Mouse (Mus musculus) cortical plate, adult 2 months (tissue): ENCODE measurements around the gene Ccdc40. TPM values are rescaled to one million over a fixed set of nuclear protein-coding genes. Genes with fewer than 3 reads are reported as not detected.
"Not testable (repeated sequence)": the region's sequence is repeated elsewhere in the genome, so short reads cannot be mapped to it uniquely, and the experiment has no call there.

Experiments used
- H3K27ac ChIP-seq: fragments of 200-500 bp; 2 replicates; pipeline ENCODE4 v1.5.1; 2012; ENCODE audit warnings: low read length, control low read depth, inconsistent platforms; ENCODE audit not compliant: insufficient read depth
- H3K4me1 ChIP-seq: fragments of 200-500 bp; 2 replicates; pipeline ENCODE4 v1.6.1; 2011; ENCODE audit warnings: low read length; ENCODE audit not compliant: control insufficient read depth, insufficient read depth
- H3K4me3 ChIP-seq: fragments of 200-500 bp; 2 replicates; pipeline ENCODE4 v1.5.1; 2011; ENCODE audit warnings: mild to moderate bottlenecking, low read length, control low read depth; ENCODE audit not compliant: insufficient read depth
- CTCF ChIP-seq: fragments of 200-500 bp; IDR thresholded peaks from 2 replicates; pipeline ENCODE4 v1.5.1; 2011; ENCODE audit warnings: mild to moderate bottlenecking, control low read depth, low read length; ENCODE audit not compliant: insufficient read depth; ENCODE audit errors: extremely low read depth
- POLR2A ChIP-seq: fragments of 200-500 bp; IDR thresholded peaks from 2 replicates; pipeline ENCODE4 v1.6.1; 2011; ENCODE audit warnings: mild to moderate bottlenecking, low read length, control low read depth; ENCODE audit not compliant: insufficient read depth; ENCODE audit errors: extremely low read depth
- polyA plus RNA-seq: library from polyadenylated mRNA; depleted of rRNA; stranded (reverse); fragments of >200 nt; gene quantifications from 2 replicates; pipeline ENCODE4 v1.2.3, GENCODE M21; 2012

Gene Ccdc40
- polyA plus RNA-seq, 1 experiment, result 1.4 TPM

GRCm38 (mm10) chr11:119258216-119258571 lies 29.8 kb downstream of the Ccdc40 start:
- TF ChIP-seq POLR2A (no peak), CTCF (no peak)
- no peak overlapping the region for H3K27ac ChIP-seq
- no peaks in the 10 kb centered on the region for H3K4me1 ChIP-seq
- H3K4me3 ChIP-seq, result peak overlapping the region; percentile 44; the same call in 1 of the 2 replicates

GRCm38 (mm10) chr11:119258572-119259322 lies 30.4 kb downstream of the Ccdc40 start:
- H3K27ac ChIP-seq, result peak overlapping the region; percentile 41
- TF ChIP-seq POLR2A (peak; percentile 26; the same call in 1 of the 2 replicates), CTCF (no peak)
- H3K4me3 ChIP-seq, result peak overlapping the region; percentile 44

DNA sequence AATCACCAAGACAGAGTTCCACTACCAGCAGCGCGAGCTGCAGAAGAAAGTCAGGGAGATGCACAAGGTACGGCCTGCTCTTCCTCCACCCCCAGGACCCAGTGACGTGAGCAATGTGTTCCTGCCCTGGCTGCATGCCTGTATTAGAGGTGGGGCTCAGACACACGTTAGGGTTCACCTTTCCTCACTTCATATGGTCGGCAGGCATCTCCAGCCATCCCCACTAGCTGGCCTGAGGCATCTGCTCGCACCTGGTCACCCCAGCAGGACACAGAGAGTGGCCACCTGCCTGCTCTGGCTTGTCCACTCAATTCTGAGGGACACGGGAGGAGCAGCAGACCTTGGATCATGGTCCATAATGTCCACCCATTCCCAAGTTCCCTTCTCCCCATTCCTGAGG lies 31.6 kb downstream of the Ccdc40 start:
- H3K4me3 ChIP-seq, result no peak overlapping the region
- H3K27ac ChIP-seq, result no peak overlapping the region
- no peaks in the 10 kb centered on the region for H3K4me1 ChIP-seq
- TF ChIP-seq POLR2A, result no peak
- no peak for TF ChIP-seq CTCF

More at GRCm38 (mm10) chr11:119258572-119259322, 30.4 kb downstream of the Ccdc40 start:
- H3K4me1 ChIP-seq, result no peaks in the 10 kb centered on the region

- no peak overlapping the region for H3K27ac ChIP-seq
- no peak for TF ChIP-seq CTCF
- no peak for TF ChIP-seq POLR2A
- H3K4me3 ChIP-seq, result no peak overlapping the region
- H3K4me1 ChIP-seq, result no peaks in the 10 kb centered on the region
Measured at GRCm38 (mm10) chr11:119264413-119264812, 36.0 kb downstream of the Ccdc40 start.

DNA sequence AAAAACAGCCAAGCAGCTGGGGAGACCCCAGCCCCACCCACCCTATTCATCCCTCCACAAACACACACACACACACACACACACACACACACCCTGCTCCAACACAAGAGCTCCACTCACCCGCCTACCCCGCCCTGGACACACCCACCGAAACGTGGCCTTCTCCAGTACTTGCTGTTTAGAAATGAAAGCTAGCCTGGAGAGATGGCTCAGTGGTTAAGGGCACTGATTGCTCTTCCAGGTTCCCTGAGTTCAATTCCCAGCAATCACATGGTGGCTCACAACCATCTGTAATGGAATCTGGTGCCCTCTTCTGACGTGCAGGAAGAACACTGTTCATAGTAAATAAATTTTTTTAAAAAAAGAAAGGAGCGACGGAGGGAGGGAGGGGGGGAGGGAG lies 37.4 kb downstream of the Ccdc40 start:
- Histone ChIP-seq H3K4me3 (no peak overlapping the region), H3K27ac (no peak overlapping the region), H3K4me1 (0 out of 2 replicates have a peak, but pooled peaks cover 3% of the 10 kb centered on the region)
- TF ChIP-seq CTCF, result no peak
- TF ChIP-seq POLR2A, result no peak

GRCm38 (mm10) chr11:119267241-119267674 lies 38.9 kb downstream of the Ccdc40 start:
- Histone ChIP-seq H3K4me3 (no peak overlapping the region; the same call in 1 of the 2 replicates), H3K27ac (no peak overlapping the region), H3K4me1 (0 out of 2 replicates have a peak, but pooled peaks cover 3% of the 10 kb centered on the region)
- TF ChIP-seq POLR2A (no peak), CTCF (no peak)

- H3K27ac ChIP-seq, result peak within 1 kb of the TSS; percentile 74
- H3K4me3 ChIP-seq, result peak within 1 kb of the TSS; percentile 72
- TF ChIP-seq CTCF, result peak; percentile 90
- peak; percentile 62; the same call in 1 of the 2 replicates for TF ChIP-seq POLR2A
- 0 out of 2 replicates have a peak, but pooled peaks cover 3% of the 10 kb centered on the region for H3K4me1 ChIP-seq
Measured at GRCm38 (mm10) chr11:119267768-119268556, 39.6 kb downstream of the Ccdc40 start, which contains the start of gene Gaa. TSS of gene Gaa (plus strand) at chr11:119267887.

- Histone ChIP-seq H3K4me3 (peak overlapping the region; percentile 72), H3K27ac (peak overlapping the region; percentile 74), H3K4me1 (0 out of 2 replicates have a peak, but pooled peaks cover 3% of the 10 kb centered on the region)
- TF ChIP-seq CTCF (no peak), POLR2A (peak; percentile 52; the same call in 1 of the 2 replicates)
Measured at GRCm38 (mm10) chr11:119268557-119269195, 40.3 kb downstream of the Ccdc40 start.

GRCm38 (mm10) chr11:119272492-119272891 lies 44.1 kb downstream of the Ccdc40 start:
- H3K27ac ChIP-seq, H3K4me3 ChIP-seq: not testable (repeated sequence)
- peak; percentile 31 for TF ChIP-seq CTCF

More at GRCm38 (mm10) chr11:119272492-119272891, 44.1 kb downstream of the Ccdc40 start:
- not testable (repeated sequence) for H3K4me1 ChIP-seq
